Mouse (Mus musculus): Measurements from ENCODE around the gene Gm49395.
A peak's percentile ranks its signal among the peaks of the same experiment; 100 is the strongest.

Gm49395 gene

GRCm38 (mm10) chr13:115101355-115102191, at the start of gene Gm49395, which contains the start of gene Itga1:
TSS of gene Gm49395 (minus strand) at chr13:115101921.
TSS of gene Itga1 (minus strand) at chr13:115101964.
- peak; percentile 23 to 31 for DNase-seq (ENCODE audit: low spot score in 2 of 2)

- DNase-seq (ENCODE audit: low spot score in 2 of 2) = no peak
Observed at GRCm38 (mm10) chr13:115150602-115151001, 48.9 kb upstream of the Gm49395 start.

GRCm38 (mm10) chr13:115149849-115150248, 48.1 kb upstream of the Gm49395 start:
- no peak for DNase-seq (ENCODE audit: low spot score in 2 of 2)

- no peak for DNase-seq (ENCODE audit: low spot score in 2 of 2)
Observed at GRCm38 (mm10) chr13:115143575-115143974, 41.9 kb upstream of the Gm49395 start.

- DNase-seq (ENCODE audit: low spot score in 2 of 2) = no peak
Observed at GRCm38 (mm10) chr13:115142066-115142465, 40.3 kb upstream of the Gm49395 start.

GRCm38 (mm10) chr13:115138513-115138912, 36.8 kb upstream of the Gm49395 start:
- DNase-seq (ENCODE audit: low spot score in 2 of 2) = no peak

GRCm38 (mm10) chr13:115136761-115137160, 35.0 kb upstream of the Gm49395 start:
- no peak for DNase-seq (ENCODE audit: low spot score in 2 of 2)

GRCm38 (mm10) chr13:115132435-115132834, 30.7 kb upstream of the Gm49395 start:
- no peak for DNase-seq (ENCODE audit: low spot score in 2 of 2)

- no peak for DNase-seq (ENCODE audit: low spot score in 2 of 2)
Observed at GRCm38 (mm10) chr13:115131381-115131780, 29.7 kb upstream of the Gm49395 start.

GRCm38 (mm10) chr13:115130035-115130434, 28.3 kb upstream of the Gm49395 start:
- no peak for DNase-seq (ENCODE audit: low spot score in 2 of 2)

- no peak for DNase-seq (ENCODE audit: low spot score in 2 of 2)
Observed at GRCm38 (mm10) chr13:115127826-115128225, 26.1 kb upstream of the Gm49395 start.

GRCm38 (mm10) chr13:115126534-115126933, 24.8 kb upstream of the Gm49395 start:
- DNase-seq (ENCODE audit: low spot score in 2 of 2) = no peak

GRCm38 (mm10) chr13:115125130-115125529, 23.4 kb upstream of the Gm49395 start:
- no peak for DNase-seq (ENCODE audit: low spot score in 2 of 2)

GRCm38 (mm10) chr13:115124521-115124920, 22.8 kb upstream of the Gm49395 start:
- no peak for DNase-seq (ENCODE audit: low spot score in 2 of 2)

GRCm38 (mm10) chr13:115118756-115119155, 17.0 kb upstream of the Gm49395 start:
- no peak for DNase-seq (ENCODE audit: low spot score in 2 of 2)

- no peak for DNase-seq (ENCODE audit: low spot score in 2 of 2)
Observed at GRCm38 (mm10) chr13:115118195-115118594, 16.5 kb upstream of the Gm49395 start.

GRCm38 (mm10) chr13:115116930-115117621, 15.4 kb upstream of the Gm49395 start:
- DNase-seq (ENCODE audit: low spot score in 2 of 2) = no peak

- DNase-seq (ENCODE audit: low spot score in 2 of 2) = no peak
Observed at GRCm38 (mm10) chr13:115109628-115110027, 7.9 kb upstream of the Gm49395 start.

- DNase-seq (ENCODE audit: low spot score in 2 of 2) = no peak
Observed at GRCm38 (mm10) chr13:115107436-115107835, 5.7 kb upstream of the Gm49395 start.

- no peak for DNase-seq (ENCODE audit: low spot score in 2 of 2)
Observed at GRCm38 (mm10) chr13:115106183-115106582, 4.5 kb upstream of the Gm49395 start.

GRCm38 (mm10) chr13:115102754-115103153, 1.0 kb upstream of the Gm49395 start:
- no peak for DNase-seq (ENCODE audit: low spot score in 2 of 2)

GRCm38 (mm10) chr13:115100381-115101177, 1.1 kb downstream of the Gm49395 start:
- DNase-seq (ENCODE audit: low spot score in 2 of 2) = no peak

Data from right cerebral cortex, adult 2 months (tissue).